Mouse (Mus musculus) heart, adult 2 months (tissue): ENCODE measurements around the gene Unc13a. TPM values are rescaled to one million over a fixed set of nuclear protein-coding genes. Genes with fewer than 3 reads are reported as not detected.

Experiments
- DNase-seq, 2 experiments: peaks; one replicate each; pipeline ENCODE4 v3.0.0; 2021
- H3K27ac ChIP-seq: fragments of 200-600 bp; 2 replicates; pipeline ENCODE4 v1.8.1; 2022
- H3K27me3 ChIP-seq: fragments of 200-500 bp; 2 replicates; pipeline ENCODE4 v1.6.1; 2012; ENCODE audit warnings: mild to moderate bottlenecking, low read length, inconsistent platforms, mixed read lengths; ENCODE audit not compliant: control insufficient read depth, insufficient read depth
- H3K36me3 ChIP-seq: fragments of 200-500 bp; 2 replicates; pipeline ENCODE4 v1.6.1; 2012; ENCODE audit warnings: low read length, inconsistent platforms; ENCODE audit not compliant: control insufficient read depth, insufficient read depth
- H3K4me1 ChIP-seq: fragments of 200-500 bp; 2 replicates; pipeline ENCODE4 v1.6.1; 2011; ENCODE audit warnings: low read length; ENCODE audit not compliant: control insufficient read depth, insufficient read depth
- H3K4me3 ChIP-seq: fragments of 200-600 bp; 2 replicates; pipeline ENCODE4 v1.8.1; 2022
- H3K79me2 ChIP-seq: fragments of 200-500 bp; replicated peaks from 2 replicates; pipeline ENCODE4 v1.6.1; 2012; ENCODE audit warnings: mild to moderate bottlenecking, inconsistent platforms, low read length, moderate library complexity, mixed read lengths; ENCODE audit not compliant: control insufficient read depth, insufficient read depth
- H3K9ac ChIP-seq: fragments of 200-500 bp; 2 replicates; pipeline ENCODE4 v1.6.1; 2012; ENCODE audit warnings: low read depth, mild to moderate bottlenecking, control low read depth, inconsistent platforms, low read length, mixed read lengths
- CTCF ChIP-seq: fragments of 200-600 bp; IDR thresholded peaks from 2 replicates; pipeline ENCODE4 v1.8.1; 2022; ENCODE audit warnings: antibody characterized with exemption, mild to moderate bottlenecking, moderate library complexity
- EP300 ChIP-seq: fragments of 200-500 bp; IDR thresholded peaks from 2 replicates; pipeline ENCODE4 v1.6.1; 2011; ENCODE audit warnings: low read depth, low read length, control low read depth; ENCODE audit not compliant: insufficient read depth
- POLR2A ChIP-seq: fragments of 200-500 bp; IDR thresholded peaks from 2 replicates; pipeline ENCODE4 v1.6.1; 2011; ENCODE audit warnings: mild to moderate bottlenecking, low read depth, low read length, control low read depth; ENCODE audit not compliant: insufficient read depth
- WGBS: fragments of 180-500 bp; shearing (Covaris S2); methylation state at CpG from one replicate; pipeline ENCODE4 v1.1.7; 2018; 5-methylcytosine and 5-hydroxymethylcytosine counted together
- intact Hi-C: fragments of 180-260 bp; cut with DNase I; formaldehyde crosslinking; loops from one replicate; pipeline ENCODE4 v1.15.1; 2025
- polyA plus RNA-seq: library from polyadenylated mRNA; depleted of rRNA; stranded (reverse); fragments of >200 nt; gene quantifications from 2 replicates; pipeline ENCODE4 v1.2.3, GENCODE M21; 2012
- total RNA-seq, 2 experiments: library from RNA; stranded (reverse); gene quantifications; 2 replicates each; pipeline ENCODE4 v1.2.3; 2021

The Unc13a gene
- total and polyA plus RNA-seq, 3 experiments: 0.61 to 1.4 (median 0.86) TPM

DNA sequence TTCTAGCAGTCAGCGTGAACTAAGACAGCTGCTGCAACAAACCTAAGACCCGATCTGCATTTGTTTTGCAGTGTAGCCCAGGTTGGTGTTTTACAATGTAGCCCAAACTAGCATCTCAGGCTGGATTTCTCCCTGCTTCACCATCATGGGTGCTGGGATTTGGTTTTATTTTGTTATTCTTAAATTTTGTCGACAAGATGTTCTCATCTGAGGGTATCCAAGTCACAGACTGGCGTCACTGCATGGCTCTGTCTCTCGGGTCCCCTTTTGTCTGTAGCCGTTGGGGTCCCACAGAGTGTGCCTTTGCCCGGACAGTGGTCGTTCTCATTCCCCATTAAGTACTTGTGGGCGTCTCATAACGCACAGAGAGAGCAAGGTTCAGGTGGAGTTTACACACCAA is 13.1 kb upstream of the Unc13a start:
- Histone ChIP-seq H3K4me3 (no peak overlapping the region), H3K79me2 (no peaks in the 10 kb centered on the region), H3K4me1 (no peaks in the 10 kb centered on the region), H3K27ac (no peak overlapping the region), H3K9ac (no peak overlapping the region), H3K27me3 (peaks cover 1% of the 10 kb centered on the region; the same call in 1 of the 2 replicates), H3K36me3 (no peaks in the 10 kb centered on the region)
- TF ChIP-seq CTCF (no peak), POLR2A (no peak), EP300 (no peak)
- 71% methylated on average over 10 of the region's 10 CpGs for WGBS
- no peak for DNase-seq
- intact Hi-C loops: no loop called here

DNA sequence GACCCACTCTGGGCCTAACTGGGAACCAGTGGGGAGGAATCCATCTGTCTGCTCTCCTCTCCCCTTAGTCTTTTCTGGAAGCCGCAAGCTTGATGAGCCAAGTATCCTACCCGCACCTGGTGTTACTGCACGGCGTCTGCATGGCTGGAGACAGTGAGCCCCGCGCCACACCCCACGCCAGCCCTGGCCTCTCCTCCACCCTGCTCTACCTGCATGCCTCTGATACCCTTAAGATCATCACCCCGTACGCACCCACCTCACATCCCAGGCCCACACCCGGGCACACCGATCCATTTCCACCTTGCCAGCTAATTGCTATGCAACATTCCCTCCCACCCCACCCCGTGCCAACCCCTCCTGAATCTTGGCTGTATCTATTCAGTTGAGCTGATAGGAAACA is 11.3 kb upstream of the Unc13a start:
- Histone ChIP-seq H3K27ac (no peak overlapping the region), H3K4me1 (peaks cover 6% of the 10 kb centered on the region; the same call in 1 of the 2 replicates), H3K4me3 (no peak overlapping the region), H3K79me2 (no peaks in the 10 kb centered on the region), H3K27me3 (0 out of 2 replicates have a peak, but pooled peaks cover 1% of the 10 kb centered on the region), H3K9ac (no peak overlapping the region), H3K36me3 (no peaks in the 10 kb centered on the region)
- TF ChIP-seq CTCF: no peak
- no peak for TF ChIP-seq EP300
- TF ChIP-seq POLR2A: no peak
- WGBS: 92% methylated on average over 12 of the region's 12 CpGs
- intact Hi-C loops: no loop called here
- no peak for DNase-seq

DNA sequence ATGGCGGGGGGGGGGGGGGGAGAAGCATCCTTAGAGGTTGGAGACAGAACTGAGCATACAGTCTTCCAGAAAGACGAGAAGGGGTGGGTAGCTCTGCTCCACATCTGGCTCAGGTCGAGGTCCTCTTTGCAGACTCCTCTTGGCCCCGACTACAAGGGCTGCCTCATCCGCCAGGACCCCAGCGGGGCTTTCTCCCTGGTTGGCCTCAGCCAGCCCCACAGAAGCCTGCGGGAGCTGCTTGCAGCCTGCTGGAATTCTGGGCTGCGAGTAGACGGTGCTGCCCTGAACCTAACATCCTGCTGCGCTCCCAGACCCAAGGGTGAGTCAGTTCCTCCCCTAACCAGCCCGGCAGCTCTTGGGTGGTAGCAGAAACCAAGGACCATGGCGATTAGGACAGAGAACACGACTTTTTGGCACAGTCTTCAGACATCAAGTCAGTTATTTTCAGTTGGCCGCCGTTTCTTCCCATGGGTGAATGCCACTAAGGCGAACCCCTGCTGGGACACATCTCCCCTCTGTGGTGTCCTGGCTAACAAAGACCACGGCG is 9.9 kb upstream of the Unc13a start:
- no peaks in the 10 kb centered on the region for H3K36me3 ChIP-seq
- peaks cover 6% of the 10 kb centered on the region; the same call in 1 of the 2 replicates for H3K4me1 ChIP-seq
- 57% methylated on average over 18 of the region's 18 CpGs for WGBS
- H3K9ac ChIP-seq: no peak overlapping the region
- no peak overlapping the region for H3K4me3 ChIP-seq
- no peaks in the 10 kb centered on the region for H3K27me3 ChIP-seq
- DNase-seq: no peak
- TF ChIP-seq EP300 (no peak), CTCF (no peak), POLR2A (no peak)
- H3K79me2 ChIP-seq: no peaks in the 10 kb centered on the region
- intact Hi-C loops: no loop called here
- H3K27ac ChIP-seq: no peak overlapping the region

DNA sequence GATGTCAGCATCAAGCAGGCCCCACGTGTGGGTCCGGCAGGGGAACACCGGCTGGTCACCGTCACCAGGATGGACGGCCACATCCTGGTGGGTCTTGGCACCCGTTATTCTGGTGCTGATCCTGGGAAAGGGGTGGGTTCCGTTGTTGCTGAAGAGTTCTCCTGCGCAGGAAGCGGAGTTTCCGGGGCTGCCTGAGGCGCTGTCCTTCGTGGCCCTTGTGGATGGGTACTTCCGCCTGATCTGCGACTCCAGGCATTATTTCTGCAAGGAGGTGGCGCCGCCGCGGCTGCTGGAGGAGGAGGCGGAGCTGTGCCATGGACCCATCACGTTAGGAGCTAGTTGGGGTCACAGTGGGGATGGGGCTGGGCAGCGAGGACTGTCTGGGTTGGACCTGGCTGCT is 8.9 kb upstream of the Unc13a start:
- Histone ChIP-seq H3K79me2 (no peaks in the 10 kb centered on the region), H3K4me3 (no peak overlapping the region), H3K27ac (no peak overlapping the region), H3K4me1 (peaks cover 7% of the 10 kb centered on the region; the same call in 1 of the 2 replicates), H3K36me3 (no peaks in the 10 kb centered on the region), H3K9ac (no peak overlapping the region), H3K27me3 (no peaks in the 10 kb centered on the region)
- intact Hi-C loops: no loop called here
- WGBS: 56% methylated on average over 21 of the region's 21 CpGs
- no peak for DNase-seq
- TF ChIP-seq POLR2A: no peak
- TF ChIP-seq EP300: no peak
- TF ChIP-seq CTCF: no peak

- H3K27me3 ChIP-seq: no peaks in the 10 kb centered on the region
- TF ChIP-seq CTCF (no peak), POLR2A (no peak), EP300 (no peak)
- H3K9ac ChIP-seq: peak overlapping the region; percentile 19; the same call in 1 of the 2 replicates
- intact Hi-C loops: no loop called here
- no peak overlapping the region for H3K27ac ChIP-seq
- WGBS: 33% methylated on average over 46 of the region's 46 CpGs
- DNase-seq: peak; percentile 66 to 71
- no peaks in the 10 kb centered on the region for H3K79me2 ChIP-seq
- H3K4me1 ChIP-seq: peaks cover 7% of the 10 kb centered on the region; the same call in 1 of the 2 replicates
- H3K36me3 ChIP-seq: no peaks in the 10 kb centered on the region
- peak overlapping the region; percentile 30 for H3K4me3 ChIP-seq
Observed at GRCm38 (mm10) chr8:71679550-71680168, 8.1 kb upstream of the Unc13a start.

DNA sequence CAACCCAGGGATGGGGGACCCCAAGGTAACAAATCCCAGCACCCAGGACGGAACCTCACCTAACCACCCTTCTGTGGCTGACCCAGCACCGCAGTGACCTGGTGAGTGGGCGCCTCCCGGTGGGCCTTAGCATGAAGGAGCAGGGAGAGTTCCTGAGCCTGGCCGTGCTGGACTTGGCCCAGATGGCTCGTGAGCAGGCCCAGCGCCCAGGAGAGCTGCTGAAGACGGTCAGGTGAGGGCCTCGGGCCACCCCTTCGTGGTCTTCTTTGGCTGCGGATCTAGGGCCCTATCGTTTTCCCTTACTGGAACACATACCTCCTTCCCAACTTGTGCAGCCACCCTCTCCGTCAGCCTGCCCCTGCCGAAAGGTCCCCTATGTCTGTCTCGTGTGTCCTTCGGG is 7.6 kb upstream of the Unc13a start:
- Histone ChIP-seq H3K27me3 (no peaks in the 10 kb centered on the region), H3K9ac (peak overlapping the region; percentile 19), H3K4me3 (no peak overlapping the region; the same call in 1 of the 2 replicates), H3K4me1 (peaks cover 7% of the 10 kb centered on the region; the same call in 1 of the 2 replicates), H3K27ac (no peak overlapping the region), H3K79me2 (no peaks in the 10 kb centered on the region), H3K36me3 (no peaks in the 10 kb centered on the region)
- WGBS: 58% methylated on average over 16 of the region's 16 CpGs
- DNase-seq: no peak
- TF ChIP-seq EP300: no peak
- no peak for TF ChIP-seq CTCF
- no peak for TF ChIP-seq POLR2A
- intact Hi-C loops: no loop called here
